Mouse (Mus musculus): ENCODE measurements around the gene Ifrd2. TPM values are rescaled to one million over a fixed set of nuclear protein-coding genes. Genes with fewer than 3 reads are reported as not detected.
"Not testable (repeated sequence)": the region's sequence is repeated elsewhere in the genome, so short reads cannot be mapped to it uniquely, and the experiment has no call there.

Ifrd2 gene
- polyA plus RNA-seq, 1 experiment = 65.1 TPM

- no peak for DNase-seq
- no peaks in the 10 kb centered on the region; the same call in 1 of the 2 replicates for H3K36me3 ChIP-seq (ENCODE audit: control insufficient read depth, insufficient read depth, low read length)
- no peaks in the 10 kb centered on the region for H3K27me3 ChIP-seq (ENCODE audit: control insufficient read depth, insufficient read depth, low read length)
- peak overlapping the region; percentile 13; the same call in 1 of the 2 replicates for H3K4me3 ChIP-seq (ENCODE audit: control insufficient read depth, insufficient read depth, low read length)
- peaks cover 28% of the 10 kb centered on the region for H3K4me1 ChIP-seq (replicated peaks; ENCODE audit: control insufficient read depth, insufficient read depth, low read length)
- no peak overlapping the region for H3K27ac ChIP-seq (ENCODE audit: control insufficient read depth, insufficient read depth, low read length)
- WGBS = 80% methylated on average over 13 of the region's 13 CpGs
- TF ChIP-seq POLR2A (IDR thresholded peaks at IDR 0.05; ENCODE audit: control insufficient read depth, extremely low read depth, insufficient read depth, low read length, poor library complexity) (no peak), CTCF (IDR thresholded peaks at IDR 0.05; ENCODE audit: borderline replicate concordance, control insufficient read depth, extremely low read depth, insufficient read depth, low read length, poor library complexity) (no peak)
These were observed 17.4 kb upstream of the Ifrd2 start for GRCm38 (mm10) chr9:107570016-107570415.

- H3K27ac ChIP-seq (ENCODE audit: control insufficient read depth, insufficient read depth, low read length) = no peak overlapping the region
- H3K27me3 ChIP-seq (ENCODE audit: control insufficient read depth, insufficient read depth, low read length) = no peaks in the 10 kb centered on the region
- TF ChIP-seq CTCF (IDR thresholded peaks at IDR 0.05; ENCODE audit: borderline replicate concordance, control insufficient read depth, extremely low read depth, insufficient read depth, low read length, poor library complexity) (no peak), POLR2A (IDR thresholded peaks at IDR 0.05; ENCODE audit: control insufficient read depth, extremely low read depth, insufficient read depth, low read length, poor library complexity) (no peak)
- no peaks in the 10 kb centered on the region for H3K36me3 ChIP-seq (ENCODE audit: control insufficient read depth, insufficient read depth, low read length)
- no peak overlapping the region for H3K4me3 ChIP-seq (ENCODE audit: control insufficient read depth, insufficient read depth, low read length)
- H3K4me1 ChIP-seq (replicated peaks; ENCODE audit: control insufficient read depth, insufficient read depth, low read length) = peaks cover 22% of the 10 kb centered on the region
- DNase-seq = no peak
- 97% methylated on average over 21 of the region's 21 CpGs for WGBS
These were observed 16.6 kb upstream of the Ifrd2 start for GRCm38 (mm10) chr9:107570845-107571244.

GRCm38 (mm10) chr9:107571534-107572326 lies 15.7 kb upstream of the Ifrd2 start:
- Histone ChIP-seq H3K27me3 (ENCODE audit: control insufficient read depth, insufficient read depth, low read length) (no peaks in the 10 kb centered on the region), H3K27ac (ENCODE audit: control insufficient read depth, insufficient read depth, low read length) (no peak overlapping the region), H3K36me3 (ENCODE audit: control insufficient read depth, insufficient read depth, low read length) (no peaks in the 10 kb centered on the region), H3K4me1 (replicated peaks; ENCODE audit: control insufficient read depth, insufficient read depth, low read length) (peaks cover 22% of the 10 kb centered on the region), H3K4me3 (ENCODE audit: control insufficient read depth, insufficient read depth, low read length) (no peak overlapping the region)
- TF ChIP-seq CTCF (IDR thresholded peaks at IDR 0.05; ENCODE audit: borderline replicate concordance, control insufficient read depth, extremely low read depth, insufficient read depth, low read length, poor library complexity) (no peak), POLR2A (IDR thresholded peaks at IDR 0.05; ENCODE audit: control insufficient read depth, extremely low read depth, insufficient read depth, low read length, poor library complexity) (no peak)
- 93% methylated on average over 22 of the region's 22 CpGs for WGBS
- no peak for DNase-seq

GRCm38 (mm10) chr9:107572327-107572662 lies 15.1 kb upstream of the Ifrd2 start:
- H3K27ac ChIP-seq (ENCODE audit: control insufficient read depth, insufficient read depth, low read length) = no peak overlapping the region
- WGBS = 93% methylated on average over 2 of the region's 2 CpGs
- no peak for TF ChIP-seq POLR2A (IDR thresholded peaks at IDR 0.05; ENCODE audit: control insufficient read depth, extremely low read depth, insufficient read depth, low read length, poor library complexity)
- TF ChIP-seq CTCF (IDR thresholded peaks at IDR 0.05; ENCODE audit: borderline replicate concordance, control insufficient read depth, extremely low read depth, insufficient read depth, low read length, poor library complexity) = no peak
- no peaks in the 10 kb centered on the region for H3K27me3 ChIP-seq (ENCODE audit: control insufficient read depth, insufficient read depth, low read length)
- no peak overlapping the region for H3K4me3 ChIP-seq (ENCODE audit: control insufficient read depth, insufficient read depth, low read length)
- H3K4me1 ChIP-seq (replicated peaks; ENCODE audit: control insufficient read depth, insufficient read depth, low read length) = peaks cover 22% of the 10 kb centered on the region
- H3K36me3 ChIP-seq (ENCODE audit: control insufficient read depth, insufficient read depth, low read length) = no peaks in the 10 kb centered on the region
- DNase-seq = no peak

- H3K36me3 ChIP-seq (ENCODE audit: control insufficient read depth, insufficient read depth, low read length); H3K27ac ChIP-seq (ENCODE audit: control insufficient read depth, insufficient read depth, low read length); H3K27me3 ChIP-seq (ENCODE audit: control insufficient read depth, insufficient read depth, low read length); DNase-seq; H3K4me3 ChIP-seq (ENCODE audit: control insufficient read depth, insufficient read depth, low read length): not testable (repeated sequence)
- peaks cover 12% of the 10 kb centered on the region for H3K4me1 ChIP-seq (replicated peaks; ENCODE audit: control insufficient read depth, insufficient read depth, low read length)
- 94% methylated on average over 6 of the region's 6 CpGs for WGBS
These were observed 13.7 kb upstream of the Ifrd2 start for GRCm38 (mm10) chr9:107573774-107574173.

- Histone ChIP-seq H3K27ac (ENCODE audit: control insufficient read depth, insufficient read depth, low read length) (no peak overlapping the region), H3K4me1 (replicated peaks; ENCODE audit: control insufficient read depth, insufficient read depth, low read length) (peaks cover 4% of the 10 kb centered on the region; the same call in 1 of the 2 replicates), H3K27me3 (ENCODE audit: control insufficient read depth, insufficient read depth, low read length) (no peaks in the 10 kb centered on the region), H3K4me3 (ENCODE audit: control insufficient read depth, insufficient read depth, low read length) (no peak overlapping the region), H3K36me3 (ENCODE audit: control insufficient read depth, insufficient read depth, low read length) (no peaks in the 10 kb centered on the region)
- WGBS = 88% methylated on average over 14 of the region's 14 CpGs
- DNase-seq = no peak
- TF ChIP-seq POLR2A (IDR thresholded peaks at IDR 0.05; ENCODE audit: control insufficient read depth, extremely low read depth, insufficient read depth, low read length, poor library complexity) (no peak), CTCF (IDR thresholded peaks at IDR 0.05; ENCODE audit: borderline replicate concordance, control insufficient read depth, extremely low read depth, insufficient read depth, low read length, poor library complexity) (no peak)
These were observed 11.7 kb upstream of the Ifrd2 start for GRCm38 (mm10) chr9:107575579-107576356.

Measured in thymus, adult 2 months (tissue).